Mouse (Mus musculus): ENCODE results near the gene Brd3os.

The Brd3os gene

GRCm38 (mm10) chr2:27421293-27422068 is 20.6 kb upstream of the Brd3os start:
- peak in 1 of 2 experiments; percentile 47 for DNase-seq (ENCODE audit: low spot score in 2 of 2)

- no peak for DNase-seq (ENCODE audit: low spot score in 2 of 2)
Observed at GRCm38 (mm10) chr2:27423596-27423995, 18.5 kb upstream of the Brd3os start.

GRCm38 (mm10) chr2:27425161-27425611 is 16.9 kb upstream of the Brd3os start:
- no peak for DNase-seq (ENCODE audit: low spot score in 2 of 2)

- no peak for DNase-seq (ENCODE audit: low spot score in 2 of 2)
Observed at GRCm38 (mm10) chr2:27425751-27426405, 16.2 kb upstream of the Brd3os start.

- no peak for DNase-seq (ENCODE audit: low spot score in 2 of 2)
Observed at GRCm38 (mm10) chr2:27426406-27426854, 15.7 kb upstream of the Brd3os start.

- peak; percentile 71 to 76 for DNase-seq (ENCODE audit: low spot score in 2 of 2)
Observed at GRCm38 (mm10) chr2:27426855-27427457, 15.2 kb upstream of the Brd3os start, which contains the start of gene Vav2. TSS of gene Vav2 (minus strand) at chr2:27427033.

- DNase-seq (ENCODE audit: low spot score in 2 of 2): peak; percentile 80 to 86
Observed at GRCm38 (mm10) chr2:27428071-27428470, 14.1 kb upstream of the Brd3os start.

GRCm38 (mm10) chr2:27430621-27431020 is 11.5 kb upstream of the Brd3os start:
- DNase-seq (ENCODE audit: low spot score in 2 of 2): peak; percentile 61 to 83

GRCm38 (mm10) chr2:27432599-27432998 is 9.5 kb upstream of the Brd3os start:
- no peak for DNase-seq (ENCODE audit: low spot score in 2 of 2)

- DNase-seq (ENCODE audit: low spot score in 2 of 2): no peak
Observed at GRCm38 (mm10) chr2:27437876-27438275, 4.2 kb upstream of the Brd3os start.

- DNase-seq (ENCODE audit: low spot score in 2 of 2): no peak
Observed at GRCm38 (mm10) chr2:27438281-27438680, 3.8 kb upstream of the Brd3os start.

- DNase-seq (ENCODE audit: low spot score in 2 of 2): no peak
Observed at GRCm38 (mm10) chr2:27442708-27443449, 755 bp downstream of the Brd3os start.

- DNase-seq (ENCODE audit: low spot score in 2 of 2): no peak
Observed at GRCm38 (mm10) chr2:27443450-27443708, 1.3 kb downstream of the Brd3os start.

- no peak for DNase-seq (ENCODE audit: low spot score in 2 of 2)
Observed at GRCm38 (mm10) chr2:27445910-27446309, 3.8 kb downstream of the Brd3os start.

GRCm38 (mm10) chr2:27446812-27447211 is 4.7 kb downstream of the Brd3os start:
- no peak for DNase-seq (ENCODE audit: low spot score in 2 of 2)

- DNase-seq (ENCODE audit: low spot score in 2 of 2): no peak
Observed at GRCm38 (mm10) chr2:27447782-27448181, 5.7 kb downstream of the Brd3os start.

- DNase-seq (ENCODE audit: low spot score in 2 of 2): no peak
Observed at GRCm38 (mm10) chr2:27450226-27450625, 8.1 kb downstream of the Brd3os start.

- no peak for DNase-seq (ENCODE audit: low spot score in 2 of 2)
Observed at GRCm38 (mm10) chr2:27459735-27460134, 17.6 kb downstream of the Brd3os start.

GRCm38 (mm10) chr2:27460163-27460562 is 18.0 kb downstream of the Brd3os start:
- no peak for DNase-seq (ENCODE audit: low spot score in 2 of 2)

GRCm38 (mm10) chr2:27460651-27461050 is 18.5 kb downstream of the Brd3os start:
- DNase-seq (ENCODE audit: low spot score in 2 of 2): no peak

- no peak for DNase-seq (ENCODE audit: low spot score in 2 of 2)
Observed at GRCm38 (mm10) chr2:27461881-27462660, 19.9 kb downstream of the Brd3os start.
